Mouse (Mus musculus) gastrocnemius, postnatal 4 days (tissue): Measurements from ENCODE around the gene Sema3f. TPM values are rescaled to one million over a fixed set of nuclear protein-coding genes. Genes with fewer than 3 reads are reported as not detected.
A peak's percentile ranks its signal among the peaks of the same experiment; 100 is the strongest.

Experiments used
- DNase-seq, 2 experiments: peaks; one replicate each; pipeline ENCODE4 v3.0.0; 2021 to 2022; ENCODE audit warnings: low spot score in 2 of 2, mixed read lengths in 2 of 2
- total RNA-seq, 2 experiments: library from RNA; stranded (reverse); gene quantifications; 2 replicates each; pipeline ENCODE4 v1.2.3; 2021

Sema3f gene
- total RNA-seq, 2 experiments from 2014 or later = 26.4 to 27.2 TPM

GRCm38 (mm10) chr9:107635279-107636028 is 74.8 kb downstream of the Sema3f start, which contains the start of gene Gnai2:
Gene Gnai2 (minus strand): TSS chr9:107635367.
- DNase-seq = peak; percentile 92 to 96

- DNase-seq = no peak
Observed at GRCm38 (mm10) chr9:107634406-107635278, 75.6 kb downstream of the Sema3f start.

GRCm38 (mm10) chr9:107633661-107634405 is 76.4 kb downstream of the Sema3f start:
- peak in 1 of 2 experiments; percentile 64 for DNase-seq

- peak; percentile 72 to 86 for DNase-seq
Observed at GRCm38 (mm10) chr9:107633091-107633660, 77.1 kb downstream of the Sema3f start.

- peak in 1 of 2 experiments; percentile 58 for DNase-seq
Observed at GRCm38 (mm10) chr9:107632478-107632877, 77.8 kb downstream of the Sema3f start.

GRCm38 (mm10) chr9:107631861-107632260 is 78.4 kb downstream of the Sema3f start:
- no peak for DNase-seq

Other genes with a start within 250 kb of the Sema3f start
- gene Tmem115, start 176.5 kb downstream of the Sema3f start, total RNA-seq = 10 to 100 TPM; 27.9 to 30.4 TPM
- gene Cyb561d2, start 168.3 kb downstream of the Sema3f start, total RNA-seq = 1 to 10 TPM; 4.6 to 5.9 TPM
- 10 to 100 TPM; 10.0 to 12.7 TPM for gene Nprl2, start 168.2 kb downstream of the Sema3f start, total RNA-seq
- not detected for gene Zmynd10, start 163.2 kb downstream of the Sema3f start, total RNA-seq
- 10 to 100 TPM; 31.1 to 39.6 TPM for gene Rassf1, start 158.9 kb downstream of the Sema3f start, total RNA-seq
- gene Tusc2, start 147.2 kb downstream of the Sema3f start, total RNA-seq = 10 to 100 TPM; 20.3 to 21.5 TPM
- gene Hyal2, start 142.5 kb downstream of the Sema3f start, total RNA-seq = 10 to 100 TPM; 21.8 to 32.0 TPM
- 1 to 10 TPM; 4.6 to 4.8 TPM for gene Hyal1, start 133.5 kb downstream of the Sema3f start, total RNA-seq
- 10 to 100 TPM; 15.5 to 20.5 TPM for gene Naa80, start 131.6 kb downstream of the Sema3f start, total RNA-seq
- gene Hyal3, start 129.7 kb downstream of the Sema3f start, total RNA-seq = under 1 TPM; 0.66 to 0.78 TPM
- gene Ifrd2, start 122.8 kb downstream of the Sema3f start, total RNA-seq = 10 to 100 TPM; 31.8 to 35.2 TPM
- 10 to 100 TPM; 50.9 to 52.0 TPM for gene Sema3b, start 101.2 kb downstream of the Sema3f start, total RNA-seq
- 100 to 1,000 TPM; 307 to 340 TPM for gene Gnai2, start 75.1 kb downstream of the Sema3f start, total RNA-seq
- gene Slc38a3, start 40.9 kb downstream of the Sema3f start, total RNA-seq = 10 to 100 TPM; 10.6 to 11.3 TPM
- not detected for gene Gnat1, start 30.8 kb downstream of the Sema3f start, total RNA-seq
- 100 to 1,000 TPM in 1 of 2 experiments, 10 to 100 TPM in 1; 73.6 to 101 TPM for gene Rbm5, start 60.5 kb upstream of the Sema3f start, total RNA-seq
- 10 to 100 TPM; 40.7 to 47.3 TPM for gene Rbm6, start 162.8 kb upstream of the Sema3f start, total RNA-seq
- gene Mon1a, start 177.7 kb upstream of the Sema3f start, total RNA-seq = 1 to 10 TPM; 5.3 to 6.2 TPM
- 1 to 10 TPM; 5.3 to 5.4 TPM for gene Mst1r, start 196.4 kb upstream of the Sema3f start, total RNA-seq
- not detected for gene Actl11, start 218.0 kb upstream of the Sema3f start, total RNA-seq
- under 1 TPM; 0.41 to 0.52 TPM for gene Camkv, start 225.2 kb upstream of the Sema3f start, total RNA-seq
- gene Traip, start 239.7 kb upstream of the Sema3f start, total RNA-seq = 1 to 10 TPM; 6.7 to 7.2 TPM